Mouse (Mus musculus) heart, embryonic 11.5 days (tissue): ENCODE measurements around the gene Ankar. TPM values are rescaled to one million over a fixed set of nuclear protein-coding genes. Genes with fewer than 3 reads are reported as not detected.
A peak's percentile ranks its signal among the peaks of the same experiment; 100 is the strongest.

Source experiments
- ATAC-seq: fragments of 200-750 bp; cut with Nextera tagmentation; replicated peaks from 2 replicates; pipeline ENCODE4 v1.8.0; 2017; ENCODE audit warnings: moderate library complexity; ENCODE audit not compliant: insufficient number of reproducible peaks, low FRiP score, low TSS enrichment
- H3K27ac ChIP-seq: fragments of 300-500 bp; sonication (generic); 2 replicates; pipeline ENCODE4 v1.5.1; 2014; ENCODE audit warnings: mild to moderate bottlenecking, low read depth, low read length
- H3K27me3 ChIP-seq: fragments of 300-500 bp; sonication (generic); 2 replicates; pipeline ENCODE4 v1.6.1; 2014; ENCODE audit warnings: mild to moderate bottlenecking, low read length, mixed read lengths; ENCODE audit not compliant: control insufficient read depth, insufficient read depth
- H3K36me3 ChIP-seq: fragments of 300-500 bp; sonication (generic); 2 replicates; pipeline ENCODE4 v1.6.1; 2014; ENCODE audit warnings: mild to moderate bottlenecking, low read length, moderate library complexity, mixed read lengths; ENCODE audit not compliant: control insufficient read depth, insufficient read depth
- H3K4me1 ChIP-seq: fragments of 300-500 bp; sonication (generic); 2 replicates; pipeline ENCODE4 v1.6.1; 2014; ENCODE audit warnings: low read length; ENCODE audit not compliant: control insufficient read depth, insufficient read depth
- H3K4me2 ChIP-seq: fragments of 300-500 bp; sonication (generic); 2 replicates; pipeline ENCODE4 v1.6.1; 2014; ENCODE audit warnings: mild to moderate bottlenecking, moderate library complexity
- H3K4me3 ChIP-seq: fragments of 300-500 bp; sonication (generic); 2 replicates; pipeline ENCODE4 v1.5.1; 2014; ENCODE audit warnings: low read depth, low read length
- H3K9ac ChIP-seq: fragments of 300-500 bp; sonication (generic); 2 replicates; pipeline ENCODE4 v1.6.1; 2014; ENCODE audit warnings: mild to moderate bottlenecking, low read depth, low read length, moderate library complexity
- H3K9me3 ChIP-seq: fragments of 300-500 bp; sonication (generic); replicated peaks from 2 replicates; pipeline ENCODE4 v1.6.1; 2016; ENCODE audit warnings: low read length; ENCODE audit not compliant: control insufficient read depth
- WGBS: fragments of 180-500 bp; shearing (Covaris S2); extraction: QIAGEN DNeasy Blood & Tissue Kit; methylation state at CpG from one replicate; pipeline ENCODE4 v1.1.7; 2014; ENCODE audit not compliant: insufficient replicate concordance; 5-methylcytosine and 5-hydroxymethylcytosine counted together
- polyA plus RNA-seq: library from polyadenylated mRNA; unstranded; fragments of >200 nt; fragmentation: Nextera tagmentation; extraction: Ambion mirVana; gene quantifications from 2 replicates; pipeline ENCODE4 v1.2.1, GENCODE M21; 2014

The Ankar gene
- polyA plus RNA-seq, 1 experiment from 2014 or later = not detected

GRCm38 (mm10) chr1:72602803-72603202 is 97.6 kb downstream of the Ankar start:
- H3K9ac ChIP-seq = no peak overlapping the region
- no peak for ATAC-seq
- no peaks in the 10 kb centered on the region for H3K9me3 ChIP-seq
- H3K4me2 ChIP-seq = no peak overlapping the region
- 83% methylated on average over 5 of the region's 5 CpGs for WGBS
- H3K27ac ChIP-seq = no peak overlapping the region
- H3K4me1 ChIP-seq = peaks cover 27% of the 10 kb centered on the region
- no peak overlapping the region for H3K4me3 ChIP-seq
- H3K27me3 ChIP-seq = no peaks in the 10 kb centered on the region
- H3K36me3 ChIP-seq = peaks cover 5% of the 10 kb centered on the region

- 39% methylated on average over 5 of the region's 5 CpGs for WGBS
- Histone ChIP-seq H3K4me2 (no peak overlapping the region), H3K9ac (no peak overlapping the region), H3K4me1 (peaks cover 27% of the 10 kb centered on the region), H3K27me3 (no peaks in the 10 kb centered on the region), H3K27ac (no peak overlapping the region), H3K4me3 (no peak overlapping the region), H3K36me3 (peaks cover 6% of the 10 kb centered on the region), H3K9me3 (no peaks in the 10 kb centered on the region)
- ATAC-seq = no peak
Measured at GRCm38 (mm10) chr1:72602186-72602585, 98.2 kb downstream of the Ankar start.

- no peak overlapping the region for H3K9ac ChIP-seq
- peaks cover 27% of the 10 kb centered on the region for H3K4me1 ChIP-seq
- no peak for ATAC-seq
- H3K4me3 ChIP-seq = no peak overlapping the region
- no peaks in the 10 kb centered on the region for H3K27me3 ChIP-seq
- H3K9me3 ChIP-seq = no peaks in the 10 kb centered on the region
- 0 out of 2 replicates have a peak overlapping the region, but pooled peaks have one; percentile 15 for H3K27ac ChIP-seq
- peaks cover 14% of the 10 kb centered on the region for H3K36me3 ChIP-seq
- H3K4me2 ChIP-seq = no peak overlapping the region
- WGBS = 79% methylated on average over 7 of the region's 7 CpGs
Measured at GRCm38 (mm10) chr1:72601233-72601632, 99.1 kb downstream of the Ankar start.

GRCm38 (mm10) chr1:72600778-72601177 is 99.6 kb downstream of the Ankar start:
- no peaks in the 10 kb centered on the region for H3K27me3 ChIP-seq
- ATAC-seq = no peak
- no peak overlapping the region for H3K27ac ChIP-seq
- no peak overlapping the region for H3K4me2 ChIP-seq
- H3K9me3 ChIP-seq = no peaks in the 10 kb centered on the region
- H3K4me3 ChIP-seq = no peak overlapping the region
- 91% methylated on average over 5 of the region's 5 CpGs for WGBS
- peaks cover 16% of the 10 kb centered on the region for H3K36me3 ChIP-seq
- peaks cover 27% of the 10 kb centered on the region for H3K4me1 ChIP-seq
- H3K9ac ChIP-seq = no peak overlapping the region

- WGBS = 50% methylated on average over 21 of the region's 21 CpGs
Measured at GRCm38 (mm10) chr1:72599146-72600101, 101.0 kb downstream of the Ankar start.

GRCm38 (mm10) chr1:72596231-72596630 is 104.1 kb downstream of the Ankar start:
- Histone ChIP-seq H3K4me3 (no peak overlapping the region), H3K9me3 (no peaks in the 10 kb centered on the region), H3K27ac (no peak overlapping the region), H3K9ac (no peak overlapping the region), H3K36me3 (peaks cover 22% of the 10 kb centered on the region), H3K27me3 (no peaks in the 10 kb centered on the region), H3K4me1 (peaks cover 18% of the 10 kb centered on the region), H3K4me2 (no peak overlapping the region)
- WGBS = 78% methylated on average over 5 of the region's 5 CpGs
- no peak for ATAC-seq

More at GRCm38 (mm10) chr1:72599146-72600101, 101.0 kb downstream of the Ankar start:
- Histone ChIP-seq H3K4me3 (no peak overlapping the region), H3K4me2 (peak overlapping the region; percentile 38), H3K27ac (peak overlapping the region; percentile 64), H3K36me3 (peaks cover 16% of the 10 kb centered on the region), H3K9ac (no peak overlapping the region), H3K9me3 (no peaks in the 10 kb centered on the region), H3K4me1 (peaks cover 27% of the 10 kb centered on the region), H3K27me3 (no peaks in the 10 kb centered on the region)
- ATAC-seq = peak; percentile 8; the same call in 1 of the 2 replicates

- Histone ChIP-seq H3K27ac (no peak overlapping the region), H3K9ac (no peak overlapping the region), H3K9me3 (no peaks in the 10 kb centered on the region), H3K4me1 (peaks cover 15% of the 10 kb centered on the region), H3K27me3 (no peaks in the 10 kb centered on the region), H3K36me3 (peaks cover 22% of the 10 kb centered on the region), H3K4me2 (no peak overlapping the region), H3K4me3 (no peak overlapping the region)
- no peak for ATAC-seq
- WGBS = 87% methylated on average over 12 of the region's 12 CpGs
Measured at GRCm38 (mm10) chr1:72595686-72596085, 104.7 kb downstream of the Ankar start.

GRCm38 (mm10) chr1:72593340-72593951 is 106.9 kb downstream of the Ankar start:
- peaks cover 22% of the 10 kb centered on the region for H3K36me3 ChIP-seq
- WGBS = 73% methylated on average over 20 of the region's 20 CpGs
- ATAC-seq = no peak

More at GRCm38 (mm10) chr1:72593340-72593951, 106.9 kb downstream of the Ankar start:
- Histone ChIP-seq H3K9me3 (no peaks in the 10 kb centered on the region), H3K27me3 (no peaks in the 10 kb centered on the region), H3K4me1 (no peaks in the 10 kb centered on the region), H3K4me2 (no peak overlapping the region), H3K4me3 (no peak overlapping the region), H3K9ac (no peak overlapping the region), H3K27ac (no peak overlapping the region)
